Mouse (Mus musculus): Measurements from ENCODE around the gene Gap43.

DNA sequence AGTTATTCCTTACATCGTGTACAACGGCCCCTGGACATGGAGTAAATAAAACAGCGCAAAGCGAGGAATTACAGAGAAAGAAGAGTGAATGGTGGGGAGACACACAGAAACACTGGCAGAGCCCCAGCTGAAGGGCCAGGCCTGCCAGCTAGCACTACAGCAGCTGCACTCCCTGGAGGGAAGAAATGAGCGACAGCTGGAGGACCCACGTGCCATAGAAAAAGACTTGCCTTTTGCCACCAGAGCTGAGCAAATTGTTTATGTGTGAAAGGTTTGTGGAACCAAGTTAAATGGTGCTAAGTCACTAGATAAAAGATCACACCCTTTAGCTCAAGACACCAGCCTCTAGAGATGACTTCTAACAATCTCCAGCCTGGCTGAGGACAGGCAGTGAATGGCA lies 37.0 kb downstream of the Gap43 start:
- no peak for TF ChIP-seq POLR2A (IDR thresholded peaks at IDR 0.05; ENCODE audit: insufficient read depth, low read depth, low read length)
- TF ChIP-seq CTCF (IDR thresholded peaks at IDR 0.05; ENCODE audit: insufficient read depth, low read depth, low read length): no peak
